Mouse (Mus musculus): ENCODE measurements around the gene Glipr2. TPM values are rescaled to one million over a fixed set of nuclear protein-coding genes. Genes with fewer than 3 reads are reported as not detected.

Glipr2 gene
- polyA plus RNA-seq, 1 experiment from 2014 or later: 41.8 TPM

GRCm38 (mm10) chr4:43965856-43966535 lies 8.8 kb downstream of the Glipr2 start:
- no peaks in the 10 kb centered on the region for H3K27me3 ChIP-seq (replicated peaks; ENCODE audit: control insufficient read depth, insufficient read depth, low read length)
- ATAC-seq (no peak), DNase-seq (ENCODE audit: low spot score) (no peak)
- no peak overlapping the region for H3K9ac ChIP-seq (ENCODE audit: low read length)
- 83% methylated on average over 7 of the region's 7 CpGs for WGBS
- H3K4me1 ChIP-seq (ENCODE audit: control insufficient read depth, insufficient read depth, low read length): no peaks in the 10 kb centered on the region
- H3K36me3 ChIP-seq (ENCODE audit: control insufficient read depth, insufficient read depth, low read length): no peaks in the 10 kb centered on the region
- H3K9me3 ChIP-seq (replicated peaks; ENCODE audit: control insufficient read depth, low read length): no peaks in the 10 kb centered on the region
- H3K4me2 ChIP-seq (ENCODE audit: low read length): no peak overlapping the region
- H3K4me3 ChIP-seq (ENCODE audit: low read depth, low read length): no peak overlapping the region
- H3K27ac ChIP-seq (ENCODE audit: low read depth, low read length): no peak overlapping the region

GRCm38 (mm10) chr4:43968650-43969049 lies 11.4 kb downstream of the Glipr2 start:
- no peak for DNase-seq (ENCODE audit: low spot score)
- WGBS: 61% methylated on average over 13 of the region's 13 CpGs

GRCm38 (mm10) chr4:43969373-43969772 lies 12.2 kb downstream of the Glipr2 start:
- ATAC-seq (peak; percentile 72), DNase-seq (ENCODE audit: low spot score) (peak; percentile 57)
- WGBS: 8% methylated on average over 4 of the region's 4 CpGs
- no peaks in the 10 kb centered on the region for H3K27me3 ChIP-seq (replicated peaks; ENCODE audit: control insufficient read depth, insufficient read depth, low read length)
- no peak overlapping the region for H3K4me2 ChIP-seq (ENCODE audit: low read length)
- H3K9ac ChIP-seq (ENCODE audit: low read length): no peak overlapping the region
- H3K4me3 ChIP-seq (ENCODE audit: low read depth, low read length): no peak overlapping the region
- H3K9me3 ChIP-seq (replicated peaks; ENCODE audit: control insufficient read depth, low read length): no peaks in the 10 kb centered on the region
- H3K27ac ChIP-seq (ENCODE audit: low read depth, low read length): no peak overlapping the region
- 0 out of 2 replicates have a peak, but pooled peaks cover 4% of the 10 kb centered on the region for H3K4me1 ChIP-seq (ENCODE audit: control insufficient read depth, insufficient read depth, low read length)
- no peaks in the 10 kb centered on the region for H3K36me3 ChIP-seq (ENCODE audit: control insufficient read depth, insufficient read depth, low read length)

More at GRCm38 (mm10) chr4:43968650-43969049, 11.4 kb downstream of the Glipr2 start:
- Histone ChIP-seq H3K4me3 (ENCODE audit: low read depth, low read length) (no peak overlapping the region), H3K27ac (ENCODE audit: low read depth, low read length) (no peak overlapping the region), H3K9ac (ENCODE audit: low read length) (no peak overlapping the region), H3K4me2 (ENCODE audit: low read length) (no peak overlapping the region), H3K9me3 (replicated peaks; ENCODE audit: control insufficient read depth, low read length) (no peaks in the 10 kb centered on the region), H3K27me3 (replicated peaks; ENCODE audit: control insufficient read depth, insufficient read depth, low read length) (no peaks in the 10 kb centered on the region), H3K36me3 (ENCODE audit: control insufficient read depth, insufficient read depth, low read length) (no peaks in the 10 kb centered on the region), H3K4me1 (ENCODE audit: control insufficient read depth, insufficient read depth, low read length) (0 out of 2 replicates have a peak, but pooled peaks cover 4% of the 10 kb centered on the region)
- ATAC-seq: no peak

GRCm38 (mm10) chr4:43970393-43971330 lies 13.5 kb downstream of the Glipr2 start:
- 0 out of 2 replicates have a peak, but pooled peaks cover 4% of the 10 kb centered on the region for H3K4me1 ChIP-seq (ENCODE audit: control insufficient read depth, insufficient read depth, low read length)
- 81% methylated on average over 20 of the region's 20 CpGs for WGBS
- no peak overlapping the region for H3K4me3 ChIP-seq (ENCODE audit: low read depth, low read length)
- H3K27ac ChIP-seq (ENCODE audit: low read depth, low read length): no peak overlapping the region
- no peaks in the 10 kb centered on the region for H3K9me3 ChIP-seq (replicated peaks; ENCODE audit: control insufficient read depth, low read length)
- H3K9ac ChIP-seq (ENCODE audit: low read length): no peak overlapping the region
- no peak for DNase-seq (ENCODE audit: low spot score)
- no peak overlapping the region for H3K4me2 ChIP-seq (ENCODE audit: low read length)
- no peaks in the 10 kb centered on the region for H3K36me3 ChIP-seq (ENCODE audit: control insufficient read depth, insufficient read depth, low read length)
- no peak for ATAC-seq
- H3K27me3 ChIP-seq (replicated peaks; ENCODE audit: control insufficient read depth, insufficient read depth, low read length): no peaks in the 10 kb centered on the region

- H3K27ac ChIP-seq (ENCODE audit: low read depth, low read length): no peak overlapping the region
- H3K27me3 ChIP-seq (replicated peaks; ENCODE audit: control insufficient read depth, insufficient read depth, low read length): no peaks in the 10 kb centered on the region
- no peak overlapping the region for H3K4me2 ChIP-seq (ENCODE audit: low read length)
- no peak overlapping the region for H3K4me3 ChIP-seq (ENCODE audit: low read depth, low read length)
- DNase-seq (ENCODE audit: low spot score) (no peak), ATAC-seq (no peak)
- no peak overlapping the region for H3K9ac ChIP-seq (ENCODE audit: low read length)
- WGBS: 72% methylated on average over 9 of the region's 9 CpGs
- no peaks in the 10 kb centered on the region for H3K36me3 ChIP-seq (ENCODE audit: control insufficient read depth, insufficient read depth, low read length)
- 0 out of 2 replicates have a peak, but pooled peaks cover 4% of the 10 kb centered on the region for H3K4me1 ChIP-seq (ENCODE audit: control insufficient read depth, insufficient read depth, low read length)
- no peaks in the 10 kb centered on the region for H3K9me3 ChIP-seq (replicated peaks; ENCODE audit: control insufficient read depth, low read length)
Measured at GRCm38 (mm10) chr4:43971541-43972136, 14.4 kb downstream of the Glipr2 start.

- ATAC-seq (no peak), DNase-seq (ENCODE audit: low spot score) (no peak)
- 2% methylated on average over 8 of the region's 8 CpGs for WGBS
- no peaks in the 10 kb centered on the region for H3K9me3 ChIP-seq (replicated peaks; ENCODE audit: control insufficient read depth, low read length)
- H3K36me3 ChIP-seq (ENCODE audit: control insufficient read depth, insufficient read depth, low read length): no peaks in the 10 kb centered on the region
- no peaks in the 10 kb centered on the region for H3K27me3 ChIP-seq (replicated peaks; ENCODE audit: control insufficient read depth, insufficient read depth, low read length)
- no peak overlapping the region for H3K4me3 ChIP-seq (ENCODE audit: low read depth, low read length)
- H3K9ac ChIP-seq (ENCODE audit: low read length): no peak overlapping the region
- H3K4me2 ChIP-seq (ENCODE audit: low read length): no peak overlapping the region
- no peak overlapping the region for H3K27ac ChIP-seq (ENCODE audit: low read depth, low read length)
- H3K4me1 ChIP-seq (ENCODE audit: control insufficient read depth, insufficient read depth, low read length): 0 out of 2 replicates have a peak, but pooled peaks cover 4% of the 10 kb centered on the region
Measured at GRCm38 (mm10) chr4:43972137-43972591, 15.0 kb downstream of the Glipr2 start.

GRCm38 (mm10) chr4:43973526-43973981 lies 16.4 kb downstream of the Glipr2 start:
- no peak overlapping the region for H3K4me2 ChIP-seq (ENCODE audit: low read length)
- no peak for DNase-seq (ENCODE audit: low spot score)

GRCm38 (mm10) chr4:43974914-43975616 lies 17.9 kb downstream of the Glipr2 start:
- DNase-seq (ENCODE audit: low spot score): no peak
- ATAC-seq: no peak
- Histone ChIP-seq H3K4me1 (ENCODE audit: control insufficient read depth, insufficient read depth, low read length) (peaks cover 19% of the 10 kb centered on the region), H3K27ac (ENCODE audit: low read depth, low read length) (no peak overlapping the region), H3K9me3 (replicated peaks; ENCODE audit: control insufficient read depth, low read length) (no peaks in the 10 kb centered on the region), H3K27me3 (replicated peaks; ENCODE audit: control insufficient read depth, insufficient read depth, low read length) (no peaks in the 10 kb centered on the region), H3K4me2 (ENCODE audit: low read length) (no peak overlapping the region), H3K4me3 (ENCODE audit: low read depth, low read length) (no peak overlapping the region), H3K9ac (ENCODE audit: low read length) (no peak overlapping the region), H3K36me3 (ENCODE audit: control insufficient read depth, insufficient read depth, low read length) (0 out of 2 replicates have a peak, but pooled peaks cover 2% of the 10 kb centered on the region)
- 80% methylated on average over 10 of the region's 10 CpGs for WGBS

More at GRCm38 (mm10) chr4:43973526-43973981, 16.4 kb downstream of the Glipr2 start:
- Histone ChIP-seq H3K36me3 (ENCODE audit: control insufficient read depth, insufficient read depth, low read length) (0 out of 2 replicates have a peak, but pooled peaks cover 2% of the 10 kb centered on the region), H3K4me1 (ENCODE audit: control insufficient read depth, insufficient read depth, low read length) (peaks cover 7% of the 10 kb centered on the region), H3K4me3 (ENCODE audit: low read depth, low read length) (no peak overlapping the region), H3K27me3 (replicated peaks; ENCODE audit: control insufficient read depth, insufficient read depth, low read length) (no peaks in the 10 kb centered on the region), H3K27ac (ENCODE audit: low read depth, low read length) (no peak overlapping the region), H3K9me3 (replicated peaks; ENCODE audit: control insufficient read depth, low read length) (no peaks in the 10 kb centered on the region), H3K9ac (ENCODE audit: low read length) (no peak overlapping the region)
- ATAC-seq: no peak
- 67% methylated on average over 4 of the region's 4 CpGs for WGBS
